In genomic region chr10:75053655-75054054, GRCm38 (mm10) we compare ENCODE assay signal across 21 mouse cellular contexts. TPM values are rescaled to one million over a fixed set of nuclear protein-coding genes. Genes with fewer than 3 reads are reported as not detected.
DNase-seq lines count a peak whose midpoint lies in the region; ATAC-seq and TF ChIP-seq lines count a peak whose summit lies in the region.
"Had no signal": no experiment of that assay in that cellular context is flagged by ENCODE, and none has a peak within 500 bp of the region (broad histone marks: within the 10 kb centered on the region; RNA-seq: fewer than 3 reads in every experiment).

No protein-coding gene starts in this region.

- no peak overlapping the region for H3K9ac ChIP-seq in kidney, embryonic 15.5 days
- H3K9ac ChIP-seq in liver, embryonic 13.5 days: no peak overlapping the region
- H3K9ac ChIP-seq in liver, postnatal 0 days (replicated peaks): no peak overlapping the region
- H3K9ac ChIP-seq: forebrain, embryonic 13.5 days; forebrain, postnatal 0 days; heart, embryonic 12.5 days had no signal

- WGBS in kidney, embryonic 15.5 days: 79% methylated on average over 4 of the region's 4 CpGs
- WGBS in liver, embryonic 13.5 days (ENCODE audit: insufficient replicate concordance): 56% methylated on average over 4 of the region's 4 CpGs
- 53% methylated on average over 4 of the region's 4 CpGs for WGBS in liver, postnatal 0 days (ENCODE audit: insufficient replicate concordance)

- no peaks in the 10 kb centered on the region for H3K9me3 ChIP-seq in kidney, embryonic 15.5 days (replicated peaks)
- H3K9me3 ChIP-seq in liver, embryonic 13.5 days (replicated peaks): no peaks in the 10 kb centered on the region
- no peaks in the 10 kb centered on the region for H3K9me3 ChIP-seq in liver, postnatal 0 days (ENCODE audit: low read length)
- H3K9me3 ChIP-seq: embryonic facial prominence, embryonic 10.5 days; forebrain, embryonic 13.5 days; heart, embryonic 12.5 days had no signal

- no peak for TF ChIP-seq EP300 in liver, postnatal 0 days (IDR thresholded peaks at IDR 0.05; ENCODE audit: low read depth)

- H3K4me3 ChIP-seq in kidney, embryonic 15.5 days (replicated peaks): no peak overlapping the region
- H3K4me3 ChIP-seq in liver, embryonic 13.5 days (replicated peaks): no peak overlapping the region
- no peak overlapping the region for H3K4me3 ChIP-seq in liver, postnatal 0 days (ENCODE audit: low read depth, low read length)
- H3K4me3 ChIP-seq: embryonic facial prominence, embryonic 10.5 days; forebrain, embryonic 13.5 days; heart, embryonic 12.5 days had no signal

- H3K4me1 ChIP-seq in kidney, embryonic 15.5 days: peaks cover 5% of the 10 kb centered on the region; the same call in 1 of the 2 replicates
- H3K4me1 ChIP-seq in liver, embryonic 13.5 days (replicated peaks): peaks cover 37% of the 10 kb centered on the region
- H3K4me1 ChIP-seq in liver, postnatal 0 days (ENCODE audit: insufficient read depth): peaks cover 42% of the 10 kb centered on the region

- peak; percentile 33 for DNase-seq in kidney, adult 11 months
- peak; percentile 20 for DNase-seq in kidney, postnatal 14 days
- no peak for DNase-seq in kidney, postnatal 4 days
- no peak for DNase-seq in liver, embryonic 13.5 days
- no peak for DNase-seq in liver, postnatal 0 days
- DNase-seq in urinary bladder, adult 18-20 months (ENCODE audit: low spot score in 2 of 2): no peak
- DNase-seq in heart, postnatal 14 days: no peak
- DNase-seq: B cell, adult 2 months; cerebellum, adult 2 months; forebrain, postnatal 0 days; gastrocnemius, postnatal 14 days had no signal

- no peaks in the 10 kb centered on the region for H3K36me3 ChIP-seq in kidney, embryonic 15.5 days
- H3K36me3 ChIP-seq in liver, embryonic 13.5 days: no peaks in the 10 kb centered on the region
- no peaks in the 10 kb centered on the region for H3K36me3 ChIP-seq in liver, postnatal 0 days (replicated peaks; ENCODE audit: insufficient read depth, low read length)
- H3K36me3 ChIP-seq: G1E; heart, embryonic 12.5 days had no signal

- H3K27ac ChIP-seq in kidney, embryonic 15.5 days: no peak overlapping the region
- no peak overlapping the region for H3K27ac ChIP-seq in liver, embryonic 13.5 days
- peak overlapping the region; percentile 64 for H3K27ac ChIP-seq in liver, postnatal 0 days (ENCODE audit: low read depth)
- H3K27ac ChIP-seq: embryonic facial prominence, embryonic 10.5 days; forebrain, embryonic 13.5 days had no signal

- no peak; the same call in 1 of the 2 replicates for ATAC-seq in kidney, embryonic 15.5 days (replicated peaks; ENCODE audit: low FRiP score)
- peak; percentile 56 for ATAC-seq in liver, embryonic 13.5 days (ENCODE audit: low read depth)
- ATAC-seq in liver, postnatal 0 days: peak; percentile 81
- ATAC-seq: CD4-positive, CD25-positive, alpha-beta regulatory T cell, adult 4 months; forebrain, embryonic 13.5 days; forebrain, postnatal 0 days had no signal

- TF ChIP-seq CTCF in liver, postnatal 0 days (IDR thresholded peaks at IDR 0.05; ENCODE audit: low read depth): no peak

- H3K4me2 ChIP-seq in kidney, embryonic 15.5 days: no peak overlapping the region
- H3K4me2 ChIP-seq in liver, embryonic 13.5 days: no peak overlapping the region
- no peak overlapping the region for H3K4me2 ChIP-seq in liver, postnatal 0 days (ENCODE audit: low read depth, low read length)
- H3K4me2 ChIP-seq: forebrain, embryonic 13.5 days; heart, embryonic 12.5 days had no signal

- H3K27me3 ChIP-seq in kidney, embryonic 15.5 days: no peaks in the 10 kb centered on the region
- no peaks in the 10 kb centered on the region for H3K27me3 ChIP-seq in liver, embryonic 13.5 days
- no peaks in the 10 kb centered on the region for H3K27me3 ChIP-seq in liver, postnatal 0 days (ENCODE audit: insufficient read depth, low read length)
- H3K27me3 ChIP-seq: forebrain, embryonic 13.5 days had no signal

- intact Hi-C loops in heart, postnatal 14 days (cut with DNase I): loop anchor here (10.0 kb wide), 1 partner anchor 191 kb away; no protein-coding TSS in a partner anchor

RNA-seq across cellular contexts. Expression of gene Bcr, which starts 6.7 kb away (rescaled TPM):
- polyA plus RNA-seq in kidney, embryonic 15.5 days (2015; fragmentation: Nextera tagmentation; extraction: Ambion mirVana): 6.0 and 6.6 TPM in 2 replicates
- polyA plus RNA-seq in liver, embryonic 13.5 days (2015; fragmentation: Nextera tagmentation; extraction: Ambion mirVana): 1.4 and 1.6 TPM in 2 replicates
- polyA plus RNA-seq in liver, postnatal 0 days (2015; fragmentation: Nextera tagmentation; extraction: Ambion mirVana): 3.4 and 3.6 TPM in 2 replicates
- 10 to 100 TPM; 11.6 to 12.3 TPM for total RNA-seq in heart, postnatal 14 days (2021)
- polyA plus RNA-seq: G1E had no signal

RNA-seq across cellular contexts. Expression of gene Rab36, which starts 16.8 kb away (rescaled TPM):
- polyA plus RNA-seq in kidney, embryonic 15.5 days (2015; fragmentation: Nextera tagmentation; extraction: Ambion mirVana): 9.3 and 12.8 TPM in 2 replicates
- 2.1 and 2.5 TPM in 2 replicates for polyA plus RNA-seq in liver, embryonic 13.5 days (2015; fragmentation: Nextera tagmentation; extraction: Ambion mirVana)
- polyA plus RNA-seq in liver, postnatal 0 days (2015; fragmentation: Nextera tagmentation; extraction: Ambion mirVana): 1.7 TPM in 2 replicates
- total RNA-seq in heart, postnatal 14 days (2021): 1 to 10 TPM in 1 of 2 experiments, under 1 TPM in 1; 0.80 to 1.2 TPM
- polyA plus RNA-seq: G1E had no signal

RNA-seq across cellular contexts. Expression of gene Rsph14, which starts 21.3 kb away (rescaled TPM):
- not detected in 2 replicates for polyA plus RNA-seq in kidney, embryonic 15.5 days (2015; fragmentation: Nextera tagmentation; extraction: Ambion mirVana)
- polyA plus RNA-seq in liver, embryonic 13.5 days (2015; fragmentation: Nextera tagmentation; extraction: Ambion mirVana): not detected in 2 replicates
- 0.20 TPM in 1 of 2 replicates, not detected in the other for polyA plus RNA-seq in liver, postnatal 0 days (2015; fragmentation: Nextera tagmentation; extraction: Ambion mirVana)
- total RNA-seq in heart, postnatal 14 days (2021): not detected
- total RNA-seq: gastrocnemius, adult 18-20 months; gastrocnemius, postnatal 14 days; granulocyte monocyte progenitor cell, adult 5-6 weeks; heart, adult 8-10 months; heart, postnatal 36 days had no signal
- polyA plus RNA-seq: CD4-positive, CD25-positive, alpha-beta regulatory T cell, adult 4 months; embryonic facial prominence, embryonic 10.5 days; G1E; heart, embryonic 12.5 days had no signal

Comparison
In these comparisons a context has a peak if more than half of its experiments do, and no peak if none do; other contexts are left out.
1. DNase-seq: peak in kidney, adult 11 months (single experiment) and kidney, postnatal 14 days (single experiment); none in kidney, postnatal 4 days (0 of 2), liver, embryonic 13.5 days (single experiment), liver, postnatal 0 days (single experiment), urinary bladder, adult 18-20 months (0 of 2) and heart, postnatal 14 days (0 of 2).